Mouse (Mus musculus): ENCODE results near the gene Gm26566.

Gm26566 gene

DNA sequence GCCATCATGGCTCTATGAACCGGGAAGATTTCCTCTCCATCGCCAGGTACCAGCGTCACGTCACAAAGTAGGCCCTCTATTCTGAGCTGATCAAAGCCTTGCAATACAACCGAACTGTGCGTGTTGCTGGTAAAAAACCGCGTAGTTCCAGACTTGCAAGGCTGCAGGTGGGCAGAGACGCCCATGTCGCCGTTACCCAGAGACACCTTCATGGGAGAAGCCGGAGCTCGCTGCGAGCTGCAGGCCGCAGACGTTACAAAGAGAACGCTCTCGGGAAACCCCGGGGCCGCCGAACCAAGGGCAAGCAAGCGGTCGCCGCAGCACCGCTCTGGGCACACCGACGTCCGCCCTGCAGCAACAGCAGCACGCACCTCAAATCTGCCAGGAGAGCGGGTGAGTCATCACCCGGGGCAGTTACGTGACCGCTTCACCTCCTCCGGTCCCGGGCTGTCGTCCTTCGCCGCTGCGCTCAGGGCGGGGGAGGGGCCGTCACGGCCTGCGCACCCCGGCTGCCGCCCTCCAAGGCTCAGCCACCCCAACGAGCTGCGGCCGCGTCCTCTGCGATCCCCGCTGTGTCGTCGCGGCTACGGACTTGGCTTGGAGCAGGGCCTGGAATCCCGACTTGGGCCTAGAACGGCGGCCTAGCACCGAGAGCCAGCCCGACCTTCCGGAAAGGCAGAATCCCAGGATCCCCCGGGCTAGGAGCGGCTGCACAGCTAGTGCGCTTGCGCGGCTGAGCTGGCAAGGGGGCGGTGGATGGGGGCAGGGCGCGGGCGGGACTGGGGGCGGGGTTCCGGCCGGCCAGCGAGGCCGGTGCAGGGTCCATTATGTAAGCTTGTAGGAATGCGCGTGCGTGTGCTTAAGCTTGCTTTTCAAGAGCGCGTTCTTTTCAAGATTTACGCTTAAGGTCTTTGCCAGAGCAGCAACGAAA lies at the start of gene Gm26566, which contains the start of gene Klhl9:
Gene Gm26566, plus strand, starts transcription at position 15 of the 931 bp plus-strand sequence.
Gene Klhl9, minus strand, starts transcription at position 675 of the 931 bp plus-strand sequence.
- peak; percentile 91 for DNase-seq

DNA sequence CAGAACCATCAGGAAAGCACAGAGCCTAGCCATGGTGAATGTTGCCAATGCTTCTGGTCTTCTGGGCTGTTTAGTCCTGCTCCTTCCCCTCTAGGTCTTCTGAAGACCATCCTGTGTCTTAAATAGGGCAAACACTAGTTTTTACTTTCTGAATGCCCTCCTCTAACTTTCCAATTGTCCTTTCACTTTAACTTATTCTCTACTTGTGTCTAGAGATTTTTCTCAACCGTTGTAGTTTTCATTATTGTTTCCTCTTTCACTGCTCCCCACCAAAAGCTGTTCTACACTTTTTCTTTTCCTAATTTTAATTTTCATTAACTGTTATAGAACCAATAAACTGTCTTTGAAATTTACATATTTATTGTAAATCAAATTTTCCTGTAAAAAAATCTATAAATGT lies 44.8 kb upstream of the Gm26566 start, which contains the start of gene Ifna16:
Gene Ifna16, minus strand, starts transcription at position 101 of the 400 bp plus-strand sequence.
- DNase-seq: no peak

DNA sequence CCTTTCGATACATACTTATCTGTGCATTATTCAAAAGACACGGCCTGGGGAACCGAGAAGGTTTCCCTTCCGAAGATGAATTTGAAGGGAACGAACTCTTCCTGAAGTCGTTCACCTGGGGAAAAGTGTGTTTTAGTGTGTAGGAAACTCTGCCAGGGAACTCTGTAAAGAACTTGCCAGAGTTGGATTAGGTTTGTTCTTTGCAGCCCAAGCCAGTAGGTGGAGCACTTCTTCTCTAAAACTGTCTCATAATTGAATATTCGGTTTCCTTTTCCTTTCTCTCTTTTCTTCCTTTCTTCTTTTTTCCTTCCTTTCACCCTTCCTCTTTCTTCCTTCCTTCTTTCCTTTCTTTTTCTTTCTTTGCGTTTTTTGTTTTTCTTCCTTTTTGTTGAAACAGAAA lies 41.2 kb upstream of the Gm26566 start:
- peak; percentile 54 for DNase-seq

DNA sequence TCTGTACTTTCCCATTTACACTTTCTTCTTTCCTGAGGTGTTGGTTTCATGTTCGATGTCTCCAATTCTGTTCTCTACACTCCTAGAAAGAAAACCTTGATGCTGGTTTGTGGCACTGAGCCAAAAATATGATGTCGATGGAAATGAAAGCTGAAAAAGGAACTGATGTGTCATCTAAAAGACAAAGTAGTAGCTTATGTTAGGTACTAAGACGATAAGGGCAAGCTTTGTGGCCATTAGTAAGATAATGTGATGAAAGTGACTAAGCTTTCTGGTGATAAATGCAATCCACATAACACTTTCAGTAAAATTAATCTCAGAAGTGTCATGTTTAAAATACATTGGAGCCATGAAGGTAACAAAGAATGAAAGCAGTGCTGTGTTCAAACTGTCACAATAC lies 40.3 kb upstream of the Gm26566 start:
- no peak for DNase-seq

DNA sequence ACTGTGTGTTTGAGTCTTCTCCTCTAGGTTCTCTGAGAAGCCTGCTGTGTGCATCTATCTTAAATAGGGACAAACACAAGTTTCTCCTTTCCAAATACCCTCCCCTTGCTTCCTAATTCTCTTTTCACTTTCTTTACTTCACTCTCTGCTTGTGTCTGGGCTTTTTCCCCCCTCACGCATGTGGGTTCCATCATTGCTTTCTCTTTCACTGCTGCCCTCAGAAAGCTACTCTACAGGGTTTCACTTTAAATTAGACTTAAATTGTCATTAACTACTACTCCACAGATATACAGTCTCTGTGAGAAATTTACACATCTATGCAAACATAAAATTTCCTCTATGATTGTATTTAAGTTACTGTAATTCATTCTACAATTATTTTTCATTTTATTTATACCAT lies 37.8 kb upstream of the Gm26566 start, which contains the start of gene Ifna2:
Gene Ifna2, minus strand, starts transcription at position 101 of the 400 bp plus-strand sequence.
- DNase-seq: no peak

DNA sequence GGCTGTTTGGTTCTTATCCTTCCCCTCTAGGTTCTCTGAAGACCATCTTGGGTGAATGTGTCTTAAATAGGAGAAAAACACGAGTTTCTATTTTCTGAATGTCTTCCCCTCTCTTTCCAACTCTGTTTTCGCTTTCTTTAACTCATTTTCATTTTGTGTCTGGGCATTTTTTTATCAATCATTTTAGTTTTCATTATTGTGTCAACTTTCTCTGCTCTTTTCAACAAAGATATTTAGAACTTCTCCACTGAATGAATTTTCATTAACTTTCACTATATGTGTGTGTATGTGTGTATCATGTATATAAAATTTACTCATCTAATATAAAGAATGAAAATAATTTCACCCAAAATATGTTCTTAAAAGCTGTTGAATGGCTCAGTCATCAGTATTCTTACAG lies 30.3 kb upstream of the Gm26566 start, which contains the start of gene Ifnab:
Gene Ifnab, minus strand, starts transcription at position 101 of the 400 bp plus-strand sequence.
- DNase-seq: no peak

DNA sequence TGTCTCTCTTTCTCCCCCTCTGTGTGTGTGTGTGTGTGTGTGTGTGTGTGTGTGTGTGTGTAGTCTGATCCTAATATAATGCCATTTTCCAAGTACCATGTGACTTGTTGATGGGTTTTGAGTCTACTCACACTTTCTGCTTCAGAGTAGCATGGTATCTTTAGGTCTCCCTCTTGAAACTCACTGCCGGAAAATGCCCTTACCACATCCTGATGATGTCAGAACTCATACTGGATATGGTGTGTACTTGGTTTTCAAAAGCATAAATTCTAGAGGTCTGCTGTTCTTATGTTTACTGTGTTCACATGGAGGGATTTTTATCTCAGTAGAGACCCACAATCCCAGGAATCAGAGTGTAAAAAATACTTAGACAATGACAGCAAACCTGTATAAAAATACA lies 29.1 kb upstream of the Gm26566 start:
- no peak for DNase-seq

DNA sequence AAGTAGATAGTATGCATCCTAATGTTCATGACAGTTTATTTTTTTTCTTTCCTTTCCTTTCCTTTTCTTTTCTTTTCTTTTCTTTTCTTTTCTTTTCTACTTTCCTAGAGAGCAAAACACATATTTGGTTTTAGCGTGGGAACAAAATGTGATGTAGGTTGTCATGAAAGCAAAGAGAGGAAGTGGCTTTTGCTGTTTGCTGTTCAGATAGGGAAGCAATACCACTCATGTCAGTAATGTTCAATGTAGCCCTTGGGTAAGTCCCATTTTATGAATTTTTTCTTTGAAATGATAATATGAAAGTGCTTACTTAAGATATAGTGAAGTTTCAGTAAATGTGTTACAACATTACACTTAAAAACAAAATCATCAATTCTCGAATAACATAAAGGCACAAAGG lies 28.2 kb upstream of the Gm26566 start:
- DNase-seq: no peak

DNA sequence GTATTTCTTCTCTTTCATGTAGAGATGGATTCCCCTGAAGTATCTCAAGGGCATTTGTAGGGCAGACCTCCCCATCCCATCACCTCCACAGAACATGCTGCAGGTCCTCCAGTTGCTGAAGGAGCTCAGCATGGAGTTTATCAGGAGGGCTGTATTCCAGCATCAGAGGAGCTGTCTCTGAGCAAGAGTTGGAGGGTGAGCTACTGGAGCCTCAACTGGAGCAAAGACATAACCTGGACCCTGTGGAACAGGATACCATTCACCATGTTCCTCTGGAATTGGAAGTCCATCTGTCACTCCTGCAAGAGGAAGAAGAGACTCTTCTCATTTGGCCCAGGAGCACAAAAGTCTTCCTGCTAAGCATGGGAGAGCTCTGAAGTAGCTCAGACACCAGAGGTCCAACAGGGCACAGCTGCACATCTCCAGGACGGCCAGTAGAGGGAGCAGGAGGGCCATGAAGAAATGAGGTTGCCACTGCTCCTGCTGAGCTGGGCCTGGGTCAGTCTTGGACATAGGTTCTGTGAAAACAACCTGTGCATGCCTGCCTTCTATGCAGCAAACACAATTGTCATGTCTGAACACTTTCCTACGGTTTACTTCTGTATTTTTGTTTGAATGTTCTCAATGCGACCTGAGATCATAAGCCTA lies 25.2 kb upstream of the Gm26566 start:
- peak; percentile 87 for DNase-seq

DNA sequence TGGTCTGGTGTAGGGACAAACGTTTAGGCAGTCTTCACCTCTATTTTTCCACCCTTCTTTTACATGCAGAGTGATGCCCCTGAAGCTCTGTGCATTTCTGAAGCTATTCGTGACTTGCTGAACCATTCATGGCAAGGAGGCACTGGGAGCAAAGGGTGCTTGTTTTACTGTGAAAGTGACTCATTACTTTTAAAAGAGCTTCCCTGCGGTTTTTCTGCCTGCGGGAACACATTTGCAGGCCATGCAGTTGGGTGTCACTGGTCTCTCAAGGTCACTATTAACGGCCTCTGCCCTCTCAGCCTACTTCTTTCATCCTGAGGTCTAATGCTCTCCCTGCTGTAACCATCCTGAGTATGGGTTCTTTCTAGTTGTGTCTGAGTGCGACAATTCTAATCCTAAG lies 24.5 kb upstream of the Gm26566 start:
- no peak for DNase-seq

DNA sequence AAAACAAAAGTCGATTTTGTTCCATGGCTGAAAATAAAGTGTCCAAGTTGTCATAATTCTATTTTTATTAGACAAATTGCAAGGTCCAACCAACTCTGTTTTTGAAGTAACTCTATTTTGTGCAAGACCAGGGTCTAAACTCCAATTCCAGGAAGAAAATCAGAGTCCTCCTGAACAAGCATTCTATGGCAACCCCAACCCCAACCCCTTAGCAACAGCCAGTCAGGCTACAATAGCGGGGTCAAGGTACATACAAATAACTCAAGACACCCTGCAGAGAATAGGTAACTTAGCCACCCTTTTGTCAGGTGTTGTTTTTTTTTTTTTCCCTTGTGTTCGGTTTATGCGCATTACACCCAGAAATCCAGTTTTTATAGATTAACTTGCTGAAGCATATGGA lies 23.9 kb upstream of the Gm26566 start:
- DNase-seq: no peak

DNA sequence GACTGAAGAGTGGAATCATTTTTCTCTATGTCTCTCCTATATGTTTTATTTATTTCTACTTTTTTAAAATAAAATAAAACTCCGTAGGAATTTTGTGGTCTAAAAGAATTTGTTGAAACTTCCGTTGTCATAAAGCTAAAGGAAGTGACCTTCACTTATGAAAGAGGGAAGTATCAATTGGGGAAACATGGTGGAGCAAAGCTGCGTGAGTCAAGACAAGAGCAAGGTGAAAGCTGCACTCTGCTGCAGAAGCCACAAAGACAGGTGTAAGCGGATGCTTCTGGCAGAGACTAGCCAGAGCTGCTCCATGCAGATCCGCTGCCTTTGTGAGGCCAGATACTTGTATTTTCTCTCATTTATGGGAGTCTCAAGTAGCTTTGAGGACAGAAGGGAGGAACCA lies 22.8 kb upstream of the Gm26566 start:
- no peak for DNase-seq

DNA sequence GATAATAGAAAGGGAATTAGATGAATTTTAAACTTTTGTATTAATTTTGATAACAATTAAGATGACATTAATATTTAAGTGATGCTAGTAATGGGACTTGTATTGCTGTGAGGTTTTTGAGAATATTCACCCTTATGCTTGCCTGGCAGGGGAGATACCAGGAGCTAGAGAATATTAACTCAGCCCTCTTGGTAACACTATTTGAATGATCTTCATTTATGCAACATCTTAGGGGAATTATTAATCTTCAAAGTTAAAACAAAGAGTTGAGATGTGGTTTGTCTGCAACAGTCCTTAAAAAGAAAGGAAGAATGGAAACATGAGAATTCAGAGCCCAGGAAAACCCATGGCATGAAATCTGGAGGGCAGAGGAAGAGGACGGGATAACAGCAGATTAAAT lies 22.3 kb upstream of the Gm26566 start:
- DNase-seq: no peak

DNA sequence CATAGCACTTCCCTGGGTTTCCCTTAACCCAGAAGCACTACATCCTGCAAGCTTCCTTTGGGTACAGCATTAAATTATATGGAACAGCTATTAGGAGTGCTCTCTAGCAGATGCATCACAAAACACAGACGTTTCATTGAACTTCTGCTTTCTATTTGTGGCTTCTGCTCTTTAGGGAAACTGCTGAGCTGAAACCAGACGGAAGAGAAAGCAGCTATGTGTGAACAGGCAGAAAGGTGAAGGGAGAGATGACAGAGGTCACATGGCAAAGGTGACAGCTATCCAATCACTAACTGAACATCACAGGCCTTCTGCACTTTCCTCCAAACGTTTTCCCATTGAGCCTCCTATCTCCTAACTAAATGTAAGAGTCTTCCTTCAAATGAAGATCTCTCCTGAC lies 15.7 kb upstream of the Gm26566 start:
- no peak for DNase-seq

DNA sequence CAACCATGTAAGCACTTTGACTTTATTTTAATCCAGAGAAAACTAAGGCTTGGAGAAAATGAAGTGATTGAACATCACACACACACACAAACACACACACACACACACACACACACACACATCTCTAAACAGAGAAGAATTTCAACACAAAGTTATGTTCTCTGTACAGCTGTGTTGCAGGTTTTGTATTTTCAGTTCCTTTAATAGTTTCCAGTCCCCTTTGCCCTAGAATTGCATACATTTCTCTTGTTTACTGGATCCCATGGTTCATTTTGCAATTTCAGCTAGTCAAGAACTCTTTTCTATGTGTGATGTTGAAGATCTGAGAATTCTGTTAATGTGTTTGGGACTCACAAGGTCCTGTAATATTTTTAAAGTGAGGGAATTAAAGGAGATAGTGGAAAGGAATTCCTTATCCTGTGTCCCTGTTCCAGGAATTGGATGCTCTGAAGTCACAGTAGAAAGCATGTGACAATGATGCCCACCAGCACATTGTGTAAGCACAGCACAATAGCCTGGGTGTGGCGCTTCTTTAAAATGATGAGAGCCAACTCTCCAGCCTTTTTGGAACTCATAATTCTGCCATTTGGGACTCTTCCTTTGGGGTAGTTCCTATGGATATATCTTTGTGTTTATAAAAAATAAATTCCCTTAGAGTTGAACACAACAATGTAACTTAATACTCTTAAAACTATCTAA lies 14.3 kb upstream of the Gm26566 start:
- peak; percentile 53 for DNase-seq

DNA sequence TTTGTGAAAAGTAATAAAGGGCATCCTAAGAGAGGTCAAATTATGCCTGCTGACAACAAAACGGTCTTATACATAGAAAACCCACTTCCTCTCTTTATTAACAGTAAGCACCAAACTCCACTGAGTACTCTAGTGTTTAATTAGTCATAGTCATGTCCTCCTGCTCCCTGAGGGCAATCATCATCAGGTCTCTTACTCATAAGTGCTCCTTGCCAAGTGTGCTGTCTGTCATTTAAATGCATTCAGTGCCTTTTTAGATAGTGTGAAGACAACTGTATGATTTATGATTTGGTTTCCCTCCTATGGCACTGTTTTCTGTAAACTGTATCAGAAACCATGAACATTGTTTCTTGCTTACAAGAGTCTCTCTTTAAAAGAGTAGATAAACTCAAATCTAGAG lies 7.3 kb upstream of the Gm26566 start:
- no peak for DNase-seq

DNA sequence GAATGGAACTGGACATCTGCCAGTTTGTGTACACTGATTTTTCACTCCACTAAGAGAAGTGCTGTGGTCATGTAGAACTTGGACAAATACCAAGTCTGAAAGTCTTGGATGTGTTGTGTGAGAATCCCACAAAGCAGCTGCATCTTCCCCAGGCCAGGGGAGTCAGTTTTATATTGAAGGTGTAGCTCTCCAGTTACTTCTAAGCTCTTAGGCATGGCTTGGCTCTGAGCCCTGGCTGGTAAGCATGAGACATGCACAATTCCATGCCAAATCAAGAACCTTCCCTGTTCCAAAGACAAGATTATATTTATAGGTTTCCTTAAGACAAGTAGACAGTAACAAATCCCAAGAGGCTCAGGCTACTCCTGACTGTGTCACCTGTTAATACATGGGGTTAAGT lies 6.5 kb upstream of the Gm26566 start:
- no peak for DNase-seq

DNA sequence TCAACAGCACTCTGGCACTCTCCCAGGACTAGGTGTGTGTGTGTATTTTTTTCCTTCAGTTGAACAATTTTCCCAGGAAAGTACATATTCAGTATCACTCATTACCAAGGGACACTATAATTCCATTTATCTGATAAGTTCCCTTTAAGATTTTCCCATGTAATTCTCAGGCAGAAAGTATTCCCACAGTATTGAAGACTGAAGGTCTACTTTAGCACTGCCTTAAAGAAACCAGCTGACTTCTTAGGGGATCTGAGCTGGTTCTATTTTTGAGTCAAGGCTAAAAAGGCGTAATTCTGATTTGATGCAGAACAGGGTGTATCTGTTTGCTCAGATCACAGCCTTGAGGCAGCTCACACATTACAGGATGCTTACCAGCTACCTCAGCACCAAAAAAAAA lies 2.9 kb upstream of the Gm26566 start:
- DNase-seq: peak; percentile 46

DNA sequence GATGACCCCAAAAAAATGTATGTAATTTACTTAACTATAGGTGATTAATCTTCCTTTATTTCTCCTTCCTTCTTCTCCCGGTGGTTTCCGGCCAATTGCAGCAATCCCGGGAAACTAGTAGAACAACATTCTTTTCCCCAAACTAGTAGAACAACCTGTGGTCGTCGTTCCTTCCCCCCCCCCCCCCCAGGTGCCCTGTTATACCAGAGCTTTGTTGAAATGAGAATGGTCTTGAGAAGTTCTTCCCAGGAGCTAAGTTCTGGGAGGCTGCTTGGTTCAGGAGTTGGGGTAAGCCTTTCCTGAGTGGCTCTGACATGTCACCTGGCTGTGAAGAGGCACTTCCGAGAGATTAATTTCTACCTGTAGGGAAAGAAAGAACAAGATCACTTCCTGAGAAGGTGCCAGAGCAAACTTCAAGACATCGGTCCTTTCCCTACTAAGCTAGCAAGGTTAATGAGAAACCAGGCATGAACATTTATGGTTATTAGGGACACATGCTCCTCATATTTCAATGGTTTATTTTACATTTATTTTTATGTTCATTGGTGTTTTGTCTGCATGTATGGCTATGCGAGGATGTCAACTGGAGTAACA lies 2.0 kb downstream of the Gm26566 start:
- no peak for DNase-seq

DNA sequence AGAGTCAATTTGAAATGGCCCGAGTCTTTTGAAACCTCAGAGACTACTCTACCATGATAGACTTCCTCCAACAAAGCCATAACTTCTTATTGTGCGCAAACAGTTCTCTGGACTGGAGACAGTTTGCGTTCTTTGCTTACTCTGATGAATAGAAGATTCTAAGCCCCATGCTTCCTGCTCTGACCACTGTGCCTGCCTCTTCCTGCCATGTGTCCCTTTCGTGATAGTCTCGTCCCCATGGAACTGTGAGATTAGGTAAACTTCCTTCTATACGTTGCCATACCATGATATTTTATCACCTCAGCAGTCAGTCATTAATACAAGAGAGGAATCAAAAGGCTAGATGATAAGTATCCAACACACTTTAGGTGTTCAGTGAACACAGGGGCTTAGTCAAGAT lies 5.1 kb downstream of the Gm26566 start:
- no peak for DNase-seq

DNA sequence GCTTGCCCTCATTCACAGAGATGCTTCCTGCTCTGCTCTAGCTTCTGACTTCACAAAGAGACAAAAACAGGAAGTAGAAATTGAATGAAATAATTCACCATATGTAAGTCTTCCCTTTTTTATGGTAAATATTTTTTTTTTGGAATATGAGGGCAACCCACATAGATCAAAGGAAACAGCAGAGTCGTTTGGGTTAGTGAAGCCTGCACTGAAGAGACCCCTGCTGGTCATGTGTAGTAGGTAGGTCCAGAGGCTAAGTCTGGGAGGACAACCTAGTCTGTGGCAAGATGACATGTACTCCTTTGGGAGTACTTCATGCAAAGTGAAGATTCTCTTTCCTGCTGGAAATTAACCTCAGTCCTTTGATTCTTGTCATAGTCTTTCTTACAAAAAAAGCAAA lies 5.7 kb downstream of the Gm26566 start:
- peak; percentile 79 for DNase-seq

DNA sequence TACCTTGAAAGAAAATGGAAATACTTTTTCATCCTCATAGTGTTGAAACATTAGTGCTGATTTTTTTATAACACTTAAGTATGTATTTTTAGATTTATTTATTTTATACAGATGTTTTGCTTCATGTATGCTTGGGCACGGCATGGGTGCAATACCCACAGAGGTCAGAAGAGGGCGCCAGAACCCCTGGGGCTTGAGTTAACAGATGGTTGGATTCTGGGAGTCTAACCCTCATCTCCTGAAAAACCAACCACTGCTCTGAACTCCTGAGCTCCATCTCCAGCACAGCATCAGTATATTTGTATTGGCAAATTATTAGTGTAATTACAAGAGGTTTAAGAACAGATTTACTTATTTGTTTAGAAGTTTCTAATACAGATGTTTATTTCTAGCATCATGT lies 16.9 kb downstream of the Gm26566 start:
- peak; percentile 84 for DNase-seq

DNA sequence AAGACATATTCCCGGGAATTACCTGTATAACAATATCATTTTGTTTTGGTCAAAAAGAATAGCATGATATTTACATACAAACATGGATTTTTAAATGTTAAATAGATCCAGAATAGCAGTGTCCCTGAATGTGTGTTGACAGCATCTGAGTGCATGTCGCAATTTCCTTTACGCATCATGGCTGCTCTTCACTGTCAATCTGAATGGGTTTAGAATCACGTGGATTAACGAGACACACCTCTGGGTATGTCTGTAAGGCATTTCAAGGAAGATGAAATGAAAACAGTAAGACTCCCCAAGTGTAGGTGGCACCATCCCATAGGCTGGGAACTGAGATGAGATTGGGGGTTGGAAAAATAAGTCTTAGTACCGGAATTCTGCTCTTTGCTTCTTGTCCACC lies 17.4 kb downstream of the Gm26566 start:
- DNase-seq: no peak
